Mouse (Mus musculus): Measurements from ENCODE around the gene Slc25a13. TPM values are rescaled to one million over a fixed set of nuclear protein-coding genes. Genes with fewer than 3 reads are reported as not detected.

The Slc25a13 gene
- total and polyA plus RNA-seq, 2 experiments from 2014 or later, result 3.4 to 3.5 TPM

- no peak for DNase-seq (ENCODE audit: low spot score)
- no peak overlapping the region for H3K9ac ChIP-seq (replicated peaks; ENCODE audit: low read length)
- no peaks in the 10 kb centered on the region for H3K36me3 ChIP-seq (ENCODE audit: insufficient read depth, low read length)
- H3K27ac ChIP-seq, result no peak overlapping the region
- no peak for ATAC-seq
- H3K4me3 ChIP-seq (ENCODE audit: low read length), result no peak overlapping the region
- H3K9me3 ChIP-seq (ENCODE audit: low read length), result no peaks in the 10 kb centered on the region
- 43% methylated on average over 7 of the region's 7 CpGs for WGBS
- no peak for TF ChIP-seq CTCF (IDR thresholded peaks at IDR 0.05; ENCODE audit: low read depth)
- H3K4me2 ChIP-seq (ENCODE audit: low read depth, low read length), result no peak overlapping the region
- no peaks in the 10 kb centered on the region for H3K27me3 ChIP-seq (ENCODE audit: insufficient read depth, low read length)
- no peaks in the 10 kb centered on the region for H3K4me1 ChIP-seq (ENCODE audit: insufficient read depth, low read length)
These were observed 73.4 kb downstream of the Slc25a13 start for GRCm38 (mm10) chr6:6143525-6143924.

- Histone ChIP-seq H3K36me3 (ENCODE audit: insufficient read depth, low read length) (no peaks in the 10 kb centered on the region), H3K4me3 (ENCODE audit: low read length) (no peak overlapping the region), H3K4me2 (ENCODE audit: low read depth, low read length) (no peak overlapping the region), H3K27ac (no peak overlapping the region), H3K27me3 (ENCODE audit: insufficient read depth, low read length) (no peaks in the 10 kb centered on the region), H3K4me1 (ENCODE audit: insufficient read depth, low read length) (no peaks in the 10 kb centered on the region), H3K9me3 (ENCODE audit: low read length) (no peaks in the 10 kb centered on the region), H3K9ac (replicated peaks; ENCODE audit: low read length) (no peak overlapping the region)
- no peak for ATAC-seq
- WGBS, result 96% methylated on average over 3 of the region's 3 CpGs
- no peak for DNase-seq (ENCODE audit: low spot score)
- TF ChIP-seq CTCF (IDR thresholded peaks at IDR 0.05; ENCODE audit: low read depth), result no peak
These were observed 76.6 kb downstream of the Slc25a13 start for GRCm38 (mm10) chr6:6140370-6140769.

DNA sequence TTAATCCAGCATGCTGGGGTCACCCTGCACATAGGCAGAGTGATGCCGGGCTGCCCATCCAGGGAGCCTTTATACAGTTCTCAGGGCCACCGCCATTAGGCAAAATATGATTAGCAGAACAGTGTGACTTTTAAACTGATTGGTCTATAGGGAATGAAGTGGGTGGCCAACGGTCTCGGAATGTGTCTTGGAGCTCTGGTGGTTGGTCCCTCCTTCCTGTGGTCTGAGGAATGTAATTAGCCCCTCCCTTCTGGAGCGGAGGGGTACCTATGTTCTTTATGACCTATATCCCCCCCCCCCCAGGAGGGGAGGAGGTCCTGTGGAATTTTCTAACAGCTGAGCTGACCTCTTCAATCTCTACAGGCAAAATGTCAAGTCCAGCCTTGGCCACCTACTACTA is 77.9 kb downstream of the Slc25a13 start:
- TF ChIP-seq CTCF (IDR thresholded peaks at IDR 0.05; ENCODE audit: low read depth), result no peak
- Histone ChIP-seq H3K27me3 (ENCODE audit: insufficient read depth, low read length) (no peaks in the 10 kb centered on the region), H3K9me3 (ENCODE audit: low read length) (no peaks in the 10 kb centered on the region), H3K4me3 (ENCODE audit: low read length) (no peak overlapping the region), H3K4me1 (ENCODE audit: insufficient read depth, low read length) (no peaks in the 10 kb centered on the region), H3K9ac (replicated peaks; ENCODE audit: low read length) (no peak overlapping the region), H3K4me2 (ENCODE audit: low read depth, low read length) (no peak overlapping the region), H3K36me3 (ENCODE audit: insufficient read depth, low read length) (no peaks in the 10 kb centered on the region), H3K27ac (no peak overlapping the region)
- ATAC-seq (no peak), DNase-seq (ENCODE audit: low spot score) (no peak)
- 92% methylated on average over 5 of the region's 5 CpGs for WGBS

DNA sequence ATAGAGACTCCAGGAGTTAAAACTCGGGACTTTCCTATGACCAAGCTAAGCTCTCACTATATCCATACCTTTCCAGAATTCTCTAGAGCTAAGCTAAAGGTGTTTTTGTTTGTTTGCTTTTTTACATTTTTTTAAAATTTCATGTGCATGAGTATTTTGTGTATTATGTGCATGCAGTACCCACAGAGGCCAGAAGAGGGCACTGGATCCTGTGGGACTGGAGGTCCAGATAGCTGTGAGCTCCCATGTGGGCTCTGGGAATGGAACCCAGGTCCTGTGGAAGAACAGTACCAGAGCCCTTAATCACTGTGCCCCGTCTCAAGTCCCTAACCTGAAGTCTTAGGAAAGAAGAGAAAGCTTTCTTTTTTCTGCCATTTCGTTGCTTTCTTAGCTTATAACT is 80.2 kb downstream of the Slc25a13 start:
- Histone ChIP-seq H3K9me3 (ENCODE audit: low read length) (no peaks in the 10 kb centered on the region), H3K27me3 (ENCODE audit: insufficient read depth, low read length) (no peaks in the 10 kb centered on the region), H3K27ac (no peak overlapping the region), H3K36me3 (ENCODE audit: insufficient read depth, low read length) (no peaks in the 10 kb centered on the region), H3K4me2 (ENCODE audit: low read depth, low read length) (no peak overlapping the region), H3K4me1 (ENCODE audit: insufficient read depth, low read length) (no peaks in the 10 kb centered on the region), H3K9ac (replicated peaks; ENCODE audit: low read length) (no peak overlapping the region), H3K4me3 (ENCODE audit: low read length) (no peak overlapping the region)
- WGBS, result 93% methylated on average over 3 of the region's 3 CpGs
- no peak for DNase-seq (ENCODE audit: low spot score)
- ATAC-seq, result no peak
- peak; percentile 50 for TF ChIP-seq CTCF (IDR thresholded peaks at IDR 0.05; ENCODE audit: low read depth)

DNA sequence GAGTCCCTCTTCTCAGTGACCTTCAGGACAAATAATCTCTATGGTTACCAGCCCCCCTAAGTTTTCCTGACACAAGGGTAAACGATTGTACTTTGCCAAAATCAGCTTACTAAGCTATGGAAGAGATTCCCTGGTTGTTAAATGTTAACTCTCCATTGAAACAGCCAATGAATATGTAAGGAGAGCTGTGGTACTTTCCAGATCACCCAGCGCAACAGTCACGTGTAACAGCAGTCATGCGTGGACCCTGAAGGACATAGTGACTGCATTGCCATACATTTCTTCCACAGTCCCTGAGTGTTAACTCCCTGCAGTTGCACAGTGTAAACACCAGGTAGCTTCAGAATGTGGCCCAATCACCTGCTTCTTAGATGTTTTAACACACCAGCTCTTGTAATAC is 82.0 kb downstream of the Slc25a13 start:
- no peak for ATAC-seq
- H3K4me1 ChIP-seq (ENCODE audit: insufficient read depth, low read length), result no peaks in the 10 kb centered on the region
- no peak for TF ChIP-seq CTCF (IDR thresholded peaks at IDR 0.05; ENCODE audit: low read depth)
- H3K27ac ChIP-seq, result no peak overlapping the region
- H3K9ac ChIP-seq (replicated peaks; ENCODE audit: low read length), result no peak overlapping the region
- no peaks in the 10 kb centered on the region for H3K27me3 ChIP-seq (ENCODE audit: insufficient read depth, low read length)
- H3K4me3 ChIP-seq (ENCODE audit: low read length), result no peak overlapping the region
- no peaks in the 10 kb centered on the region for H3K9me3 ChIP-seq (ENCODE audit: low read length)
- no peaks in the 10 kb centered on the region for H3K36me3 ChIP-seq (ENCODE audit: insufficient read depth, low read length)
- 83% methylated on average over 4 of the region's 4 CpGs for WGBS
- no peak overlapping the region for H3K4me2 ChIP-seq (ENCODE audit: low read depth, low read length)
- no peak for DNase-seq (ENCODE audit: low spot score)

GRCm38 (mm10) chr6:6133556-6134050 is 83.4 kb downstream of the Slc25a13 start:
- H3K4me2 ChIP-seq (ENCODE audit: low read depth, low read length), result no peak overlapping the region
- DNase-seq (ENCODE audit: low spot score), result no peak

DNA sequence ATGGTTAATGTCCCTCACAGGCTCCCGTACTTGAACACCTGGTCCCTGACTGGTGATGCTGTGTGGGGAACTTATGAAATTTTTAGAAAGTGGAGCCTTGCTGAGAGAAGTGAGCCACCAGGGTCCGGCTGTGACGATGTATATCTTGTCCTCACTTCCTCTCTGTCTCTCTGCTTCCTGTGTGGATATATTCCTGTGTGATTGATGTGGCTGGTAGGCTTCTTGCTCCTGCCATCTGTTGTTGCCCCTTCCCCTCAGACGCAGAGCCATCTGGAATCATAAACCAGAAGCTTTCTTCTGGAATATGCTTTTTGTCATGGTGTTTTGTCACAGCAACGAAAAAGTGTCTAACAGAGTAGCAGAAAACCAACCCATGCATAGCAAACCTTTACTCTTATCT is 84.9 kb downstream of the Slc25a13 start:
- no peaks in the 10 kb centered on the region for H3K27me3 ChIP-seq (ENCODE audit: insufficient read depth, low read length)
- TF ChIP-seq CTCF (IDR thresholded peaks at IDR 0.05; ENCODE audit: low read depth), result no peak
- no peak for ATAC-seq
- no peak overlapping the region for H3K27ac ChIP-seq
- no peaks in the 10 kb centered on the region for H3K36me3 ChIP-seq (ENCODE audit: insufficient read depth, low read length)
- H3K4me2 ChIP-seq (ENCODE audit: low read depth, low read length), result no peak overlapping the region
- H3K9me3 ChIP-seq (ENCODE audit: low read length), result no peaks in the 10 kb centered on the region
- no peaks in the 10 kb centered on the region for H3K4me1 ChIP-seq (ENCODE audit: insufficient read depth, low read length)
- 61% methylated on average over 5 of the region's 5 CpGs for WGBS
- no peak overlapping the region for H3K4me3 ChIP-seq (ENCODE audit: low read length)
- no peak for DNase-seq (ENCODE audit: low spot score)
- H3K9ac ChIP-seq (replicated peaks; ENCODE audit: low read length), result no peak overlapping the region

More at GRCm38 (mm10) chr6:6133556-6134050, 83.4 kb downstream of the Slc25a13 start:
- H3K27me3 ChIP-seq (ENCODE audit: insufficient read depth, low read length), result no peaks in the 10 kb centered on the region
- H3K36me3 ChIP-seq (ENCODE audit: insufficient read depth, low read length), result no peaks in the 10 kb centered on the region
- ATAC-seq, result no peak
- no peak overlapping the region for H3K9ac ChIP-seq (replicated peaks; ENCODE audit: low read length)
- no peak overlapping the region for H3K27ac ChIP-seq
- WGBS, result 86% methylated on average over 8 of the region's 8 CpGs
- no peaks in the 10 kb centered on the region for H3K4me1 ChIP-seq (ENCODE audit: insufficient read depth, low read length)
- no peak for TF ChIP-seq CTCF (IDR thresholded peaks at IDR 0.05; ENCODE audit: low read depth)
- H3K9me3 ChIP-seq (ENCODE audit: low read length), result no peaks in the 10 kb centered on the region
- no peak overlapping the region for H3K4me3 ChIP-seq (ENCODE audit: low read length)
